Mouse (Mus musculus) midbrain, embryonic 15.5 days (tissue): ENCODE data around the gene Rnf166. TPM values are rescaled to one million over a fixed set of nuclear protein-coding genes. Genes with fewer than 3 reads are reported as not detected.

Source experiments
- ATAC-seq: fragments of 200-750 bp; cut with Nextera tagmentation; replicated peaks from 2 replicates; pipeline ENCODE4 v1.8.0; 2017; ENCODE audit warnings: moderate TSS enrichment
- H3K27ac ChIP-seq: fragments of 300-500 bp; sonication (generic); 2 replicates; pipeline ENCODE4 v1.5.1; 2015; ENCODE audit warnings: mild to moderate bottlenecking, inconsistent platforms
- H3K27me3 ChIP-seq: fragments of 300-500 bp; sonication (generic); replicated peaks from 2 replicates; pipeline ENCODE4 v1.6.1; 2015; ENCODE audit warnings: inconsistent platforms
- H3K36me3 ChIP-seq: fragments of 300-500 bp; sonication (generic); replicated peaks from 2 replicates; pipeline ENCODE4 v1.6.1; 2015; ENCODE audit warnings: inconsistent platforms
- H3K4me1 ChIP-seq: fragments of 300-500 bp; sonication (generic); 2 replicates; pipeline ENCODE4 v1.6.1; 2015; ENCODE audit warnings: inconsistent platforms
- H3K4me2 ChIP-seq: fragments of 300-500 bp; sonication (generic); 2 replicates; pipeline ENCODE4 v1.6.1; 2015; ENCODE audit warnings: inconsistent platforms, mild to moderate bottlenecking, moderate library complexity
- H3K4me3 ChIP-seq: fragments of 300-500 bp; sonication (generic); 2 replicates; pipeline ENCODE4 v1.5.1; 2015; ENCODE audit warnings: mild to moderate bottlenecking, inconsistent platforms
- H3K9ac ChIP-seq: fragments of 300-500 bp; sonication (generic); 2 replicates; pipeline ENCODE4 v1.6.1; 2015; ENCODE audit warnings: mild to moderate bottlenecking, inconsistent platforms
- H3K9me3 ChIP-seq: fragments of 300-500 bp; sonication (generic); 2 replicates; pipeline ENCODE4 v1.6.1; 2016; ENCODE audit warnings: inconsistent platforms
- WGBS: fragments of 180-500 bp; shearing (Covaris S2); methylation state at CpG from one replicate; pipeline ENCODE4 v1.1.7; 2015; ENCODE audit warnings: mixed read lengths; 5-methylcytosine and 5-hydroxymethylcytosine counted together
- polyA plus RNA-seq: library from polyadenylated mRNA; unstranded; fragments of >200 nt; fragmentation: Nextera tagmentation; extraction: Ambion mirVana; gene quantifications from 2 replicates; pipeline ENCODE4 v1.2.1, GENCODE M21; 2015

The Rnf166 gene
- polyA plus RNA-seq, 1 experiment from 2014 or later: 34.3 TPM

DNA sequence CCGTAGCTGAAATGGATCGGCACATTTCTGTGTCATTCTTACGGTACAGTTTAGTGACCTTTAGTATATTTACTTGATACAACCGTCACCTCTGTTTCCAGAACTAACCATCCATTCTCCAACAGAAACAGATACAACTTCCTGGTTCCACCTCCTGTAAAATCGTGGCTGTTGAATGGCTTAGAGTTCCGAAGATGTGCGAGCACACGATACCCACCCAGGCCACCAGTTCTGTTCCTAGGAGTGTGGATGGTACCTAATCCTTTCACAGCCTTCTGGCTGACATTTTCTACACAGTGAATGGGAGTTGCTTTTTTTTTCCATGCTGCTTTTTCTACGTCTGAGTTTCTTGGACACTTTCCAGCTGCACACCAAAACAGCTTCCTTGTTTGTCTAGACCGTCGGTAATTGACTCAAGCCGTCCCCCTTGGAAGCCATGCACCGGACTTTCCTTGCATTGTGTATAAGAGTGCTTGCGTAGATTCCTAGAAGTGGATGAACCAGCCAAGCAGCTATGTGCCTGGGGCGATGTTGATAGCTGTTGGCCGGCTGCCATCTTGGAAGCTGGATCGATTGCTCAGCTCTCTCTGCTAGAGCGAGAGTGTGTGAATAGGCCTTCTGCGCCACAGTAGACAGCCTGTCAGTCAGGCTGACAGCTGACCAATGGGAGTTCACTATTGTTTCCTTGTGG lies 31.7 kb downstream of the Rnf166 start:
- Histone ChIP-seq H3K4me1 (peaks cover 30% of the 10 kb centered on the region), H3K27ac (peak overlapping the region; percentile 98), H3K36me3 (no peaks in the 10 kb centered on the region; the same call in 1 of the 2 replicates), H3K9me3 (no peaks in the 10 kb centered on the region), H3K9ac (peak overlapping the region; percentile 94), H3K4me2 (peak overlapping the region; percentile 72), H3K4me3 (peak overlapping the region; percentile 78), H3K27me3 (no peaks in the 10 kb centered on the region)
- 9% methylated on average over 19 of the region's 19 CpGs for WGBS
- ATAC-seq: peak; percentile 25; the same call in 1 of the 2 replicates

- peak; percentile 98 for ATAC-seq
- peak within 1 kb of the TSS; percentile 98 for H3K27ac ChIP-seq
- under 1% methylated on average over 47 of the region's 47 CpGs for WGBS
- peaks cover 30% of the 10 kb centered on the region for H3K4me1 ChIP-seq
- no peaks in the 10 kb centered on the region; the same call in 1 of the 2 replicates for H3K36me3 ChIP-seq
- peak within 1 kb of the TSS; percentile 92 for H3K4me2 ChIP-seq
- H3K4me3 ChIP-seq: peak within 1 kb of the TSS; percentile 78
- peak within 1 kb of the TSS; percentile 94 for H3K9ac ChIP-seq
- H3K27me3 ChIP-seq: no peaks in the 10 kb centered on the region
- no peaks in the 10 kb centered on the region for H3K9me3 ChIP-seq
These were observed 32.4 kb downstream of the Rnf166 start, which contains the start of gene Mvd for GRCm38 (mm10) chr8:122443262-122444006. Gene Mvd, minus strand, starts transcription at chr8:122443422.

DNA sequence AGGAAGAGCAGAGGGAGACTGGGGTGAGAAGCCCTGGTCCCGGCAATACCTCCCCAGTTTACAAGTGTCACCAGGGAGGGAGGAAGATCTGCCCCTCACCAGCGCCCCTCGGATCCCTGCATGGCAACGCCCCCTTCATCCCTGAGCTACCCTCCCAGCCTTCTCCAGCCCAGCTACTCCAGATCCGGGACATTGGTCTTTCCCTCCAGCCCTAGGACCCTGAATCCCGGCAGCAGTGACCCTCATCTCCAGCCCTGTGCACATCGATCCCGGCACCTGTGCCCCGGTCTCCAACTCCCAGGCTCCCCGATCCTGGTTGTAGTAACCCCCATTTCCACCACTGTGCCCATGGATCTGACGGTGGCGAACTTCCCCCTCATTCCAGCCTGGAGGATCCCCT lies 33.1 kb downstream of the Rnf166 start:
- WGBS: under 1% methylated on average over 12 of the region's 12 CpGs
- Histone ChIP-seq H3K27me3 (no peaks in the 10 kb centered on the region), H3K4me2 (peak overlapping the region; percentile 92), H3K9me3 (no peaks in the 10 kb centered on the region), H3K36me3 (peaks cover 5% of the 10 kb centered on the region; the same call in 1 of the 2 replicates), H3K4me3 (peak overlapping the region; percentile 78), H3K9ac (peak overlapping the region; percentile 79), H3K4me1 (peaks cover 30% of the 10 kb centered on the region), H3K27ac (peak overlapping the region; percentile 87)
- peak; percentile 25 for ATAC-seq

DNA sequence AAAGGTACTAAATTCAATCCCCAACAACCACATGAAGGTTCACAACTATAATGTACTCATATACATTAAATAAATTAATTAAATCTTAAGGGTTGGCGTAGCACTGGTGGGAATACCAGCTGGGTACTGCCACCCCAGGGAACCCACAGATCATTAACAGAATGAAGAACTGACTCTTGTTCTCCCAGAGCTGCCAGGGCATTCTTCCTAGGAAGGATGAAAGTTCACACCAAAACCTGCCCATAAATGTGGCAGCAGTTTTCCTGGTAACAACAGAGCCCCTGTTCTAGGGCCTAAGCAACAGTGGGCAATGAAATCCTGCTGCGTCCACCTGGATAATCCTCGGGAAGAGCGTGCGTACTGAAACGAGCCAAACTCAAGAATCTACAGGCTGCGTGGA lies 33.5 kb downstream of the Rnf166 start:
- no peak for ATAC-seq
- Histone ChIP-seq H3K4me3 (peak overlapping the region; percentile 78), H3K27ac (peak overlapping the region; percentile 87), H3K9ac (peak overlapping the region; percentile 79), H3K27me3 (no peaks in the 10 kb centered on the region), H3K4me2 (peak overlapping the region; percentile 92), H3K4me1 (peaks cover 30% of the 10 kb centered on the region), H3K9me3 (no peaks in the 10 kb centered on the region), H3K36me3 (peaks cover 7% of the 10 kb centered on the region; the same call in 1 of the 2 replicates)
- whole genome bisulfite sequencing: 12% methylated on average over 7 of the region's 7 CpGs

DNA sequence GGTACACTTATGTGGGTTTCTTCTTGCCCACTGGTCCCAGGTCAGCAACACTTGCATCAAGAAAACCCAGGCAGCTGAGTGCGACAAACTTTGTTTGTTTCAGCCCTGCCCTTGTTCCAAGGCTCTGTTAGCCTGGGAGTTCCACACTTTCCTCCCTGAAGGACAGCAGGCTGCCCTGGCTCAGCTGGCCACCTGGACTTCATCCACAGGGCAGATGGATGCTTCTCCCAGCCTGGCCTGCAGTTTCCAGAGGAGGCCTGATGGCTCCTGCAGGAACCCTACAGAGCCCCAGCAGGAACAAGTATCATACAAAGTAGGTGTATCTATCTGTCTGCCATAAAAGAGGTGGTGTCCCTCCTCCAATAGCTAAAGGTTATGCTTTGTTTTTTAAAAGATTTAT lies 34.5 kb downstream of the Rnf166 start:
- H3K27ac ChIP-seq: no peak overlapping the region
- no peak overlapping the region for H3K4me3 ChIP-seq
- H3K4me1 ChIP-seq: peaks cover 30% of the 10 kb centered on the region
- no peaks in the 10 kb centered on the region for H3K27me3 ChIP-seq
- no peak overlapping the region for H3K9ac ChIP-seq
- H3K36me3 ChIP-seq: peaks cover 12% of the 10 kb centered on the region; the same call in 1 of the 2 replicates
- 95% methylated on average over 1 of the region's 1 CpGs for WGBS
- H3K4me2 ChIP-seq: no peak overlapping the region
- no peaks in the 10 kb centered on the region for H3K9me3 ChIP-seq
- no peak for ATAC-seq

- WGBS: 95% methylated on average over 16 of the region's 16 CpGs
- H3K4me3 ChIP-seq: no peak overlapping the region
- H3K9ac ChIP-seq: no peak overlapping the region
- no peak overlapping the region for H3K4me2 ChIP-seq
- H3K27me3 ChIP-seq: no peaks in the 10 kb centered on the region
- ATAC-seq: no peak
- H3K36me3 ChIP-seq: peaks cover 25% of the 10 kb centered on the region
- no peak overlapping the region for H3K27ac ChIP-seq
- H3K4me1 ChIP-seq: peaks cover 14% of the 10 kb centered on the region
- H3K9me3 ChIP-seq: no peaks in the 10 kb centered on the region
These were observed 36.5 kb downstream of the Rnf166 start for GRCm38 (mm10) chr8:122439336-122439735.

DNA sequence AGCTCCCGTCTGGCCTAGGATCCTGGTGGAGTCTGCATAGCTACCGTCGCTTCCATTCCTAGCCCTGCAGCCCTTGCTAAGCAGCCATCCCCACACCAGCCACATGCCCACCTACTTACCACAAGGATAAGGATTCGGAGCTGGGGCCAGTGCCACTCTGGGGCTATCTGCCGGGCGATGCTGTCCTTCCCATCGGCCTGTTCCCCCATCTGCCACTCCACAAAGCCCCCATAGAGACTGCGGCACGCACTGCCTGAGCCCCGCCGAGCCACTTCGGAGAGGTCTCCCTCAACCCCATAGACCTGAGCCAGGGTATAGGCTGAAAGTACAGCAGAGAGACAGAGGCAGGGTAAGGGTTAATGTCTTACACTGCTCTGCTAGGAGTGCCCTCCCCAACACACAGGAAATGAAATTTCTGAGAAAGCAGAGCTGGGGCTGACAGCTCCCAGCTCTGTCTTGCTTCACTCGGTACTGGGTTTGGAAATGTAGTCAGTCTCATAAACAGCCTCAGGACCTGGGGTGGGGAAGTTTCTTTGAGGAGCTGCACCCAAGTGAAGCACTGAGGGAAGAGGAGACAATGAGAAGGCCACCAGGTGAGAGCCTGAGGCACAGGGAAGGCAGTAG lies 38.0 kb downstream of the Rnf166 start:
- no peak overlapping the region for H3K4me2 ChIP-seq
- no peaks in the 10 kb centered on the region for H3K9me3 ChIP-seq
- peaks cover 26% of the 10 kb centered on the region for H3K36me3 ChIP-seq
- ATAC-seq: no peak
- H3K27ac ChIP-seq: no peak overlapping the region
- 91% methylated on average over 13 of the region's 13 CpGs for WGBS
- no peak overlapping the region for H3K9ac ChIP-seq
- H3K27me3 ChIP-seq: no peaks in the 10 kb centered on the region
- no peak overlapping the region for H3K4me3 ChIP-seq
- H3K4me1 ChIP-seq: peaks cover 12% of the 10 kb centered on the region

- H3K9me3 ChIP-seq: no peaks in the 10 kb centered on the region
- H3K4me3 ChIP-seq: no peak overlapping the region
- H3K4me1 ChIP-seq: peaks cover 12% of the 10 kb centered on the region
- H3K4me2 ChIP-seq: no peak overlapping the region
- H3K9ac ChIP-seq: no peak overlapping the region
- H3K27ac ChIP-seq: no peak overlapping the region
- peaks cover 26% of the 10 kb centered on the region for H3K36me3 ChIP-seq
- no peak for ATAC-seq
- no peaks in the 10 kb centered on the region for H3K27me3 ChIP-seq
- WGBS: 88% methylated on average over 20 of the region's 20 CpGs
These were observed 39.2 kb downstream of the Rnf166 start for GRCm38 (mm10) chr8:122436586-122437125.

DNA sequence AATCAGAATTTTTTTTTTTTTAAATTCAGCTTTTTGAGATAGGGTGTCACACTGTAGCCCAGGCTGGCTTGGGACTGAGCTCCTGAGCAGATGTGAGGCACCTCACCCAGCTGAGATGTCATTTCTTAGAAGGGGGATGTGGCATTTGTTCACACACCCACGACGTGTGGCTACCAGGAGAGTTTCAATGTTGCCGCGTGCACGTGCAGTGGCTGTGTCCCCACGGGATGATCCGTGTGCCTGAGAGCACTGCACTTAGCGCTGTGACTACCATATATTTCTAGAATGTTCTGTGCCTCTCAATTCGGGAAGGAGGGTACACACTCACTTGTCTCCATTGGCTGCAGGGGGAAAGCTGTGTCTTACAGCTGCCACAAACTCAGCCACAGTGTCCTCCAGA lies 39.7 kb downstream of the Rnf166 start:
- 94% methylated on average over 9 of the region's 9 CpGs for WGBS
- no peaks in the 10 kb centered on the region for H3K9me3 ChIP-seq
- H3K4me1 ChIP-seq: peaks cover 13% of the 10 kb centered on the region
- H3K27ac ChIP-seq: no peak overlapping the region
- no peak overlapping the region for H3K9ac ChIP-seq
- no peaks in the 10 kb centered on the region for H3K27me3 ChIP-seq
- H3K4me3 ChIP-seq: no peak overlapping the region
- H3K4me2 ChIP-seq: no peak overlapping the region
- H3K36me3 ChIP-seq: peaks cover 26% of the 10 kb centered on the region
- no peak for ATAC-seq

GRCm38 (mm10) chr8:122435375-122435774 lies 40.5 kb downstream of the Rnf166 start:
- peaks cover 13% of the 10 kb centered on the region for H3K4me1 ChIP-seq
- no peaks in the 10 kb centered on the region for H3K27me3 ChIP-seq
- no peak overlapping the region for H3K4me3 ChIP-seq
- no peak overlapping the region for H3K27ac ChIP-seq
- no peaks in the 10 kb centered on the region for H3K9me3 ChIP-seq
- no peak overlapping the region for H3K4me2 ChIP-seq
- peaks cover 26% of the 10 kb centered on the region for H3K36me3 ChIP-seq
- 92% methylated on average over 6 of the region's 6 CpGs for WGBS
- ATAC-seq: no peak
- no peak overlapping the region for H3K9ac ChIP-seq

- Histone ChIP-seq H3K27ac (no peak overlapping the region), H3K36me3 (peaks cover 26% of the 10 kb centered on the region), H3K4me3 (no peak overlapping the region), H3K4me1 (peaks cover 13% of the 10 kb centered on the region), H3K9me3 (no peaks in the 10 kb centered on the region), H3K9ac (no peak overlapping the region), H3K4me2 (no peak overlapping the region), H3K27me3 (no peaks in the 10 kb centered on the region)
- ATAC-seq: peak; percentile 25; the same call in 1 of the 2 replicates
- 70% methylated on average over 11 of the region's 11 CpGs for WGBS
These were observed 42.5 kb downstream of the Rnf166 start for GRCm38 (mm10) chr8:122433269-122433905.
